19 mouse cellular contexts compared by ENCODE assay signal in genomic region chr17:84369769-84370168, GRCm38 (mm10).
A peak's percentile ranks its signal among the peaks of the same experiment; 100 is the strongest.
DNase-seq lines count a peak whose midpoint lies in the region; ATAC-seq and TF ChIP-seq lines count a peak whose summit lies in the region.
"Had no signal": no experiment of that assay in that cellular context is flagged by ENCODE, and none has a peak within 500 bp of the region (broad histone marks: within the 10 kb centered on the region; RNA-seq: fewer than 3 reads in every experiment).

No protein-coding gene starts in this region.

- WGBS in heart, embryonic 11.5 days (ENCODE audit: insufficient replicate concordance) = 51% methylated on average over 3 of the region's 3 CpGs
- 58% methylated on average over 3 of the region's 3 CpGs for WGBS in lung, embryonic 14.5 days
- 40% methylated on average over 3 of the region's 3 CpGs for WGBS in intestine, postnatal 0 days
- 85% methylated on average over 3 of the region's 3 CpGs for WGBS in cerebellum, adult 2 months

- no peak for DNase-seq in heart, adult 8-10 months (ENCODE audit: low spot score)
- DNase-seq in lung, embryonic 14.5 days = no peak
- DNase-seq in lung, postnatal 36 days = no peak
- no peak for DNase-seq in cerebellum, adult 2 months
- DNase-seq: B cell, adult 2 months; cerebellum, adult 18-20 months; gastrocnemius, postnatal 25 days; kidney, adult 8-10 months; liver, embryonic 13.5 days; lung, postnatal 10 days; right cerebral cortex, adult 18-20 months; spleen, adult 18-20 months had no signal

- no peaks in the 10 kb centered on the region for H3K9me3 ChIP-seq in heart, embryonic 11.5 days (replicated peaks; ENCODE audit: control insufficient read depth, low read length)
- no peaks in the 10 kb centered on the region for H3K9me3 ChIP-seq in lung, embryonic 14.5 days (ENCODE audit: low read depth, low read length)
- H3K9me3 ChIP-seq in intestine, postnatal 0 days (ENCODE audit: control insufficient read depth) = no peaks in the 10 kb centered on the region
- H3K9me3 ChIP-seq: embryonic facial prominence, embryonic 13.5 days; liver, embryonic 13.5 days; midbrain, embryonic 12.5 days had no signal

- H3K4me1 ChIP-seq in heart, embryonic 11.5 days (ENCODE audit: control insufficient read depth, insufficient read depth, low read length) = peaks cover 20% of the 10 kb centered on the region
- H3K4me1 ChIP-seq in lung, embryonic 14.5 days (ENCODE audit: insufficient read depth) = peaks cover 40% of the 10 kb centered on the region
- peaks cover 25% of the 10 kb centered on the region for H3K4me1 ChIP-seq in brown adipose tissue, adult 24 weeks (ENCODE audit: control insufficient read depth, insufficient read depth, insufficient read length, low read length)
- peaks cover 21% of the 10 kb centered on the region for H3K4me1 ChIP-seq in intestine, postnatal 0 days (replicated peaks; ENCODE audit: control insufficient read depth, insufficient read depth, low read length)
- H3K4me1 ChIP-seq in cerebellum, adult 2 months (ENCODE audit: control insufficient read depth, insufficient read depth, low read length) = peaks cover 17% of the 10 kb centered on the region

- ATAC-seq in heart, embryonic 11.5 days (replicated peaks; ENCODE audit: insufficient number of reproducible peaks, low FRiP score, low TSS enrichment) = no peak
- ATAC-seq in lung, embryonic 14.5 days (ENCODE audit: insufficient read depth) = no peak
- ATAC-seq in intestine, postnatal 0 days = no peak
- no peak for ATAC-seq in megakaryocyte, adult 5-6 weeks (ENCODE audit: poor library complexity, severe bottlenecking)

- H3K9ac ChIP-seq in heart, embryonic 11.5 days (ENCODE audit: low read depth, low read length) = no peak overlapping the region
- no peak overlapping the region for H3K9ac ChIP-seq in lung, embryonic 14.5 days
- no peak overlapping the region for H3K9ac ChIP-seq in intestine, postnatal 0 days (ENCODE audit: low read depth, low read length)
- H3K9ac ChIP-seq: liver, embryonic 13.5 days; midbrain, embryonic 12.5 days had no signal

- peak overlapping the region; percentile 71 for H3K27ac ChIP-seq in heart, embryonic 11.5 days (ENCODE audit: low read depth, low read length)
- H3K27ac ChIP-seq in lung, embryonic 14.5 days (ENCODE audit: low read depth) = peak overlapping the region; percentile 45; the same call in 1 of the 2 replicates
- H3K27ac ChIP-seq in brown adipose tissue, adult 24 weeks (replicated peaks; ENCODE audit: low read depth, low read length) = peak overlapping the region; percentile 87
- 0 out of 2 replicates have a peak overlapping the region, but pooled peaks have one; percentile 42 for H3K27ac ChIP-seq in intestine, postnatal 0 days (ENCODE audit: low read depth, low read length)
- H3K27ac ChIP-seq in cerebellum, adult 2 months (ENCODE audit: insufficient read depth, low read length) = no peak overlapping the region
- H3K27ac ChIP-seq: liver, embryonic 13.5 days; midbrain, embryonic 12.5 days had no signal

- no peak overlapping the region for H3K4me3 ChIP-seq in heart, embryonic 11.5 days (ENCODE audit: low read depth, low read length)
- no peak overlapping the region for H3K4me3 ChIP-seq in lung, embryonic 14.5 days (ENCODE audit: low read depth, low read length)
- no peak overlapping the region for H3K4me3 ChIP-seq in brown adipose tissue, adult 24 weeks (ENCODE audit: insufficient read depth, low read depth, low read length)
- H3K4me3 ChIP-seq in intestine, postnatal 0 days (ENCODE audit: low read depth, low read length) = no peak overlapping the region
- no peak overlapping the region for H3K4me3 ChIP-seq in cerebellum, adult 2 months (replicated peaks; ENCODE audit: insufficient read depth, low read depth, low read length)
- H3K4me3 ChIP-seq: embryonic facial prominence, embryonic 13.5 days; liver, embryonic 13.5 days; midbrain, embryonic 12.5 days; myocyte had no signal

- no peak for TF ChIP-seq POLR2A in cerebellum, adult 2 months (IDR thresholded peaks at IDR 0.05; ENCODE audit: borderline replicate concordance, insufficient read depth, low read length)

- H3K4me2 ChIP-seq in heart, embryonic 11.5 days = no peak overlapping the region
- no peak overlapping the region for H3K4me2 ChIP-seq in lung, embryonic 14.5 days
- no peak overlapping the region for H3K4me2 ChIP-seq in intestine, postnatal 0 days (replicated peaks; ENCODE audit: low read depth)
- H3K4me2 ChIP-seq: embryonic facial prominence, embryonic 13.5 days; liver, embryonic 13.5 days; midbrain, embryonic 12.5 days had no signal

- no peaks in the 10 kb centered on the region for H3K27me3 ChIP-seq in heart, embryonic 11.5 days (ENCODE audit: control insufficient read depth, insufficient read depth, low read length)
- H3K27me3 ChIP-seq in lung, embryonic 14.5 days (ENCODE audit: insufficient read depth, low read length) = no peaks in the 10 kb centered on the region
- no peaks in the 10 kb centered on the region for H3K27me3 ChIP-seq in intestine, postnatal 0 days (replicated peaks; ENCODE audit: control insufficient read depth, insufficient read depth, low read length)
- H3K27me3 ChIP-seq in cerebellum, adult 2 months (ENCODE audit: control insufficient read depth, insufficient read depth, low read length) = no peaks in the 10 kb centered on the region
- H3K27me3 ChIP-seq: embryonic facial prominence, embryonic 13.5 days; liver, embryonic 13.5 days; midbrain, embryonic 12.5 days had no signal

- TF ChIP-seq CTCF in lung, embryonic 14.5 days (IDR thresholded peaks at IDR 0.05; ENCODE audit: low read depth) = no peak
- no peak for TF ChIP-seq CTCF in intestine, postnatal 0 days (IDR thresholded peaks at IDR 0.05; ENCODE audit: low read depth)
- TF ChIP-seq CTCF in cerebellum, adult 2 months (IDR thresholded peaks at IDR 0.05; ENCODE audit: borderline replicate concordance, insufficient read depth, low read depth, low read length) = no peak

- H3K36me3 ChIP-seq in heart, embryonic 11.5 days (ENCODE audit: control insufficient read depth, insufficient read depth, low read length) = no peaks in the 10 kb centered on the region
- no peaks in the 10 kb centered on the region for H3K36me3 ChIP-seq in lung, embryonic 14.5 days (ENCODE audit: insufficient read depth)
- no peaks in the 10 kb centered on the region for H3K36me3 ChIP-seq in intestine, postnatal 0 days (ENCODE audit: control insufficient read depth, insufficient read depth)
- H3K36me3 ChIP-seq: embryonic facial prominence, embryonic 13.5 days; midbrain, embryonic 12.5 days had no signal
